Mouse (Mus musculus) c-Kit-positive CD71-positive TER-119-negative erythroid progenitor cells, embryonic 14.5 days (primary cell): ENCODE data around the gene Nhs.

Experiments used
- DNase-seq: peaks from one replicate; pipeline ENCODE4 v3.0.0-alpha.2; 2013; ENCODE audit warnings: low read depth

The Nhs gene

DNA sequence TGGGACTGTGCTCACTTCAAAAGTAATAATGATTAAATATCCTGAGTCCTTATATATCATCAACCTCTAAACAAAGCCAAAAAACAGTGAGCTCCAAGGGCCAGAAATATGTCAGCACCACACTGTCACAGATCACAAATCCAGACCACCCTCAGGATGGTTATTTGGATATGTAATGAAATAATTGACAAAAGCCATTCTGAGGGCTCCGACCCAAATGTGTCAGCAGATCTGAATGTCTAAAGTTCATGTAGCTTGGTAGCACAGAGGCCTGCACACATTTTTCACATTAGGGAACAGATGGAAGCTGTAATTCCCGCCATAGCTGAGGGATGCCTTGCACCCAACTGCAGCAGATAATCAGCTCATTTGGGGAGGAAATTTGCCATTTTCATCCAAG is 218.8 kb downstream of the Nhs start:
- DNase-seq = no peak

DNA sequence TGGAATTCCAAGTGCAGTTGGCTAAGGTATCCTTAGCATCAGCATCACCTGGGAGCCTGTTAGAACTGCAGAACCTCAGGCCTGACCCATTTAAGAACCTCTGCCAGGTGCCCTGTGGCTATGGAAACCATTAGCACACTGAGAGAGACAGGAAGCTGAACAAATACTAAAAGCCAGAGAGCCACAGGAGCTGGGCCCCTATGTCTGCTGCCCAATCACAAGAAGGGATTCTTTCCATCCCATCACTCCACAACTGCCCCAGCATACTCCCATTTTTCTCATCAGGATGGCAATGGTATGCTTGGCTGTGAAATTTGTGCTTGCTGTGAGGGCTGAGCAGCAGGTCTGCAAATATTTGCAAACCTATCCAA is 232.9 kb downstream of the Nhs start:
- no peak for DNase-seq

DNA sequence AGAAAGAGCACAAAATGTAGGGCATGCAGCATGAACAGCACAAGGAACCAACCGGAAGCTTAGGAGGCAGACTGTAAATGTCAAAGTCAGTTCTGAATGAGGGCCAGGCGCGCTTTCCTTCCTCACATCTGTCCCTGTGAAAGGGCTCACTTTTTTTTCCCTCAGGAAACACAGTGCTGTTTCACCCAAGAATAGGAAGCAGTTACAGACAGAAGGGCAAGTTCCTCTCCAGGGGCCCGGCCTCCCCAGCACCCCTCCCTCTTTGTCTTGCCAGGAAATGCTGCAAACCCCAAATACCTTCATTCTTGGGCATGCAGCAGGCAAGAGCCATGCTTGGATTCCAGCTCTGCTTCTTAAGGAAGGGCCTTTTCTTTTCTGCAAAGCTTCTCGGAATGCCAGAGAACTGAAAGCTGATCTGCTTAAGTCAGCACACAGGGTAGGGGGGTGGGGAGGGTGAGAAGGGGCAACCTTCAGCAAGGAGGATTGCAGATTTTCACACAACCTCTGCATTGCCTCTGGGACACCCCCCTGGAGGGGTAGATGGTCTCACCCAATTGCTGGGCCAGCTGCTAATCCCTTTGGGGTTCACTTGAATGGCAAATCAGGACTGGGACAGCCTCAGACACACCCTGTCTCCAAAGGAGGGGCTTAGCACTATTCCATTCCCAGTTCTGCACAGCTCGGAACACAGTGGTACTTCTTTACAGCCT is 233.4 kb downstream of the Nhs start:
- DNase-seq = no peak

DNA sequence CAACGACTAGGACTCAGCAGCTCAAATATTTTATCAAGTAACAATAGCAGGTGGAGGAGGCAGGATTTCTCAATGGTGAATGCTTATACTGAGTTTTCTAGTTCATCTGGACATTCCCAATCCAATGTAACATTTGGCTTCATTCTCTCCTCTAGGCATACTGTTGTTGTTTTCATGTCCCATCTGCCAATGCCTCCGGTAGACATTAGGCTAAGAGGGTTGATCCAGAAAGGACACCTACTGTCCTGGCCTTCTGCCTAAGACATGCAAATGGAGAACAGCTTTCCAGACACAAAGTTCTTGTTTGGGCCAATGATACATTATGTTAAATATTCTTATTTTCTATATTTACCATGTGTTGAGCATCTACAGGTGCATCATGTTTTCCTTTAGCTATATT is 236.9 kb downstream of the Nhs start:
- no peak for DNase-seq

DNA sequence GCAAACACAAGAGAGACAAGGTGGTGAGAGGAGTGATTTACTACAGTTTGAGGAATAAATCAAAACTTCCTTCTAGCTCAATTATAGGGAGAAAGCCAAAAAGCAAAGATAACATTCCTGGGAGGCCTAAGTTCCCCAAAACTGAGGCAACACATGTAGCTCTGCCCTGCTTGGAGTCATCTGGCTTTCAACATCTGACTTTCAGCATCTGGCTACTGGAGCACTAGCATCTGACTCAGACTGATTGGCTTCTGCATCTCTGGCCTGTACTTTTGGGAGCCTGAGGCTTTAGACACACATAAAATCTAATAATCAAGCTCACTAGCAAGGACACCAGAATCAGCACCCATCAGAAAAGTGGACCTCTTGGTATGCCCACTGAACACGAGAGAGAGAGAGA is 237.9 kb downstream of the Nhs start:
- no peak for DNase-seq

DNA sequence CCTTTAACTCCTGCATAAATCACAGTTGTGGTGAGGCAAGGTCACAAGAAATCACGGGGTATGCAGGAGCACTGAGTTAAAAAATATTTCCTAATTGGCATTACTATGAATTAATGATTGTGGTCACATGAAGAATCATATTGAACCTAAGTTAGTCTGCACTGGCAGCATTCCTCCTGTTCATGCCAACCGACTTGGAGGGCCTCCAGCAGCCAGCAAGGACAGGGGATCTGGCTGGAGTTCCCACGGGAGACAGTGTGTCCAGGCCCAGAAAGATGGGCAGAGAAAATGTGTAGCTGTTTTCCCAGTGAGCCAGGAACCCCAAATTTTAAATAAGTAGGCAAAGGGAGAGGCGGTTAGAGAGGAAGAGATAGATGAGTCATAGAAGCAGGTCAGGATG is 249.6 kb downstream of the Nhs start:
- DNase-seq = no peak

DNA sequence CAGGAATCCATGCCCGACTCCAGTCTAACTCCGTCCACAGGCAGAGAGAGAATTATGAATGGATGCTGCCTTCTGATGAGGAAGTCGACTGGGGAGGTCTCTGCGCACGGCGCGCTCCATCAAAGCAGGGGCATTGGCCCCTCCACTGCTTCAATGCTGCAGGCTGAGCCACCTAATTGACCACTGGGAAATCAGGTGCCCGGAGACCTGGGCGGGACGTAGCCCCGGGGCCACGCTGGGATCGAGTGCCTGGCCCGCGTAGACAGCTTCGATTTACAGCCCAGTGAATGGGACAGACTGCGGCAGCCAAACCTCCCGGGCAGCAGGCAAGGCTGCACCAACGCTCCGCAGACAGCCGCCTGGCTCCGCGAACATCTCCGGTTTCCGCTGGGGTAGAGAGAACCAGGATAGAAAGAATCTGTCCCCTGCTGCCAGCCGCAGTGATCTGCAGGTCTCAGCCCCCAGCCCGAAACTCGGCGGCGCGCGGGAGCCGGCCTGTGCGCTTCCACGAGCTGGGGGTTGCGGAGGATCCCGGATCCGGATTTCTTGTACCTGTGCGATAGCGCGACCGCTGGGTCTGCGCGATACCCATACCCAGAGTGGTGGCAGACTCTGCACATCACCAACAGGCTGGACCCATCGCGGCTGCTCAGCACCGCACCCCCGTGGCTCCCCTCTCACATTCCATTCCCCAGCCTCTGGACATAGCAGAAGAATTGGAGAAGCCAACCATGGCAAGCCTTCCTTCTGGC is 250.7 kb downstream of the Nhs start:
- no peak for DNase-seq

DNA sequence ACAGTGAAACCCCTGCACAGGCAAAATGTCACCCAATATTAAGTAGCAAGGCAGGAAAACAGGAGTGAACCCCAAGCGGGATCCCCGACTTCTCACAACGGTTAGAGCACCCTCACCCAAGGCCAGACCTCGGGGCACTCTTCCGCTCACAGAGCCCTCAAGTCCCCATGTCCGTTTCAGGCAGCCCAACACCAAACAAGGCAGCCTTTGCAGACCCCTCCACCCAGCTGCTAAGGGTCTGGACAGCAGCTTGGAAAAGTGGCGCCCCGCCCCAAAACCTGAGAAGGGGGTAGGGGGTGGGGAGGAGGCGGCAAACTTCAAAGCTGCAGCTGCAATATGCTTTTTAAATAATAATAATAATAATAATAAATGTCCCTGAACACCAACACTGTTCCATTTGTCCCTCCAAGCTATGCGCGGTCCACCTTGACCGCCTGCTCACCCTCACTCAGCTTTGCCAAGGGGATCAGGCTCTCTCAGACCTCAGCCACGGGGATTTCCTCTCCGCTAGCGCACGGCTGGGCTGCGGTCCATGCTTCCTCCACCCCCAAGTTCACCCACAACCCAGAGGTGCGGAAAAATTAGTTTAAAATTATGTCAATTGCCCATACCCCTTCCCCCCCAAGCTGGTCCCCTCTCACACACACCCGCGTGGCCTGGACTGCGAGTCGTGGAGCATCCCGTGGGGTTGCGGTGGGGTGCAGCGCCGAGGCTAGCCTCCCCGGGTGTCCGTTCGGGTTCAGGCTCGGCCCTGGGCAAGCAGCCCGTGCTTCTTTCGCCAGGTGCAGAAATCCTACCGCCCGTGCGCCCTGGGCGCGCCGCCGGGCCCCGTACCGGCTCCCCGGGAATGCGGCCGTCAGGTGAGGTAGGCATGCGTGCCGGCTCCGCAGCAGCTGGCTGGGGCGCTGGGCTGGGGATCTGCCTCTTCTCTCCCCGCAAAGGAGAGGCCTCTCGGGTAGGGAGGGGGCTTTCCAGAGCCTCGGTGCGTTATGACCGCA is 251.6 kb downstream of the Nhs start:
- DNase-seq = no peak

DNA sequence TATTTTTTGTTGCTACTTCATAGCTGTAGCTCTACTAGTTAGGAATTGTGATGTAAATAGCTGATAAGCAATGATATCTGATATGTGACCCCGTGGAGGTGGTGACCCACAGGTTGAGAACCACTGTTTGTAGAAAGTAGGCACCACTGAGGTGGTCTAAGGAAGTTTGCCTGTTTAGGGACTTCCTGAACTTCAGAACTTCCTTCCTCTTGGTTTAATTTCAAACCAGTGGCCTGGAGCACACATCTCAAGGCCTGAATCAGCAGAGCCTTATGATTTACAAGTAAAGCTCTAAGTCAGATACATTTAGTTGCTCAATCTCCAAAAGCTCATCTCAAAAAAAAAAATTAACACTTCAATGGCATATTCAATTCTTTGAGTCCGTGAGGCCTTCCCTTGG is 265.1 kb downstream of the Nhs start:
- no peak for DNase-seq

DNA sequence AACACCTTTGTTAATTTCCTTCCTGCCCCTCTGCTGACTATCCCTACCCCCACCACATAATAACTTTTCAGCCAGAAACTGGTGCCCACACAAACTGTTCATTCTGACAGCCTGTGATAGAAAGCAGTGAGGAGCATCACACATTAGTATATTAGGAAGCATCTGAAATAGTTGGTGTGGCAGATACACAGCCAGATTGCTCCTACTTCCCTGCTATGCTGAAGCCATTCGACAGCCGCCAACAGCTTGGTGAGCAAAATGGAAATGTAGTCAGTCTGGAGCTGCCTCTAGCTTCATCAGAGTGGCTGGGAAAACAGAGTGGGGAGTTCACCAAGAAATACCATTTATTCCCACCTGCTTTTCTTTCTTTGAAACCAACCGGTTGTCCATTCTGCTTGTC is 275.9 kb downstream of the Nhs start:
- DNase-seq = no peak

DNA sequence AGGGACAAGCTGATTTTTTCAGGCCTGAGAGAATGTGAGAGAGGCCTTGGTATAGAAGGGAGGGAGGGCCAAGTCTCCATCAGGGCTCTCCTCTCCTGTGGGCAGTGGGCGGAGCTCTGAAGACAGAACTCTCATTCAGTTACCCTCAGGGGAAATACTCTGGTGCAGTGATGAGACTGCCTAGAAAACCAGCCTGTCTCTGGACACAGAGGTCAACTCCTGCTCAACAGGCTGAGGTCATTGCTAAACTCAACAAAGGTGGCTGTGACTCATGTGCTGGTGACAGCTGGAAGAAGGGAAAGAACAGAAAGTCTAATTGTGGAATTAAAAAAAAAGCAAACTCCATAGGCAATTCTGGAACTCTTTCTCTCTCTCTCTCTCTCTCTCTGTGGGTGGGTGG is 282.4 kb downstream of the Nhs start:
- no peak for DNase-seq

DNA sequence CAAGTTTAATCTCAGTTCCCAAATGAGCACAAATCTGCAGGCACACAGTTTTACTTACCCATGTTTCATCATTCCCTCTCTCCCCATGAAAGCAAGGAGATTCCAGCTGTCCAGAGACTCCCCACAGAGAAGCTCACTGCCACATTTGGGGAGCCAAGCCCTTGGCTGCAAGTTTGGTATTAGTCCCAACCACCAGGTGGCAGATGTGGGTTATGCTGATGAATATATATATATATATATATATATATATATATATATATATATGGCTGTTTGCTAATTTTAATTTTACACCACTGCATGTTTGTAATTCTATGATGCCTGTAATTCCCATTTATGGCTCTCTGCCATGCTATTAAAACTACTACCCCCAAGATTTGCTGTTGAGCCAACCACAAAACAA is 286.0 kb downstream of the Nhs start:
- DNase-seq = peak; percentile 3

DNA sequence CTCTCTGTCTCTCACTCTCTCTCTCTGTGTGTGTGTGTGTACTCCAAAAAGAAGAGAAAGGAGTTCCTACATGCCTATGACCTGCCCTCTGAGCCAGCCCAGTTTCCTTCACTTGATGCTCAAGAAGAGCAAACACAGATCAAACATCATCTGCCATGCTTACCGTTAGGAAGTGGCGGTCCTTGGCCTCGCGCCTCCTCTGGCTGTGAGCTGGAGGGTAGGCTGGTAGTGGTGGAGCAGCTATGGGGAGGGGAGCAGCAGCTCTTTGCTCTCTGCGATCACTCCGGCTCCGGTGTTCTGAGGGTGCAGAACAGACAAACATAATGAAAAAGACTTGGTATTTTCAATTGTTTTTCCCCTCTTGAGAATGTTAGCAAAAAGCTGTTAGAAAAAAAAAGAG is 288.2 kb downstream of the Nhs start:
- DNase-seq = no peak

DNA sequence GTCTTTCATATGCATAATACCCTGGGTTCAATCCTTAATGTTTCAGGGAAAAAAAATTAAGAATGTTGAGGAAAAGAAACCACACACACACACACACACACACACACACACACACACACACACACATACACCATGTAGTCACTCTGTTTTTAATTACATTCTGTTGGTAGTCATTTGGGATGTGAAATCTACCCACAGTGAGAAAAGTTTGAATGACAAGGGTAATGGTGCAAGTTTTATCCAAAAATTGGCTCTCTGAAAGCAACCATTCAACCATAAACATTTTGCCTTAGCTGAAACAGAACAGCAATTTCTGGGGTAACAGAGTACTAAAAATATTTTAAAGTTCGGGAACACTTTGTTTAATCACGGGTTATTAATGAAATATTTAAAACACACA is 303.9 kb downstream of the Nhs start:
- no peak for DNase-seq

DNA sequence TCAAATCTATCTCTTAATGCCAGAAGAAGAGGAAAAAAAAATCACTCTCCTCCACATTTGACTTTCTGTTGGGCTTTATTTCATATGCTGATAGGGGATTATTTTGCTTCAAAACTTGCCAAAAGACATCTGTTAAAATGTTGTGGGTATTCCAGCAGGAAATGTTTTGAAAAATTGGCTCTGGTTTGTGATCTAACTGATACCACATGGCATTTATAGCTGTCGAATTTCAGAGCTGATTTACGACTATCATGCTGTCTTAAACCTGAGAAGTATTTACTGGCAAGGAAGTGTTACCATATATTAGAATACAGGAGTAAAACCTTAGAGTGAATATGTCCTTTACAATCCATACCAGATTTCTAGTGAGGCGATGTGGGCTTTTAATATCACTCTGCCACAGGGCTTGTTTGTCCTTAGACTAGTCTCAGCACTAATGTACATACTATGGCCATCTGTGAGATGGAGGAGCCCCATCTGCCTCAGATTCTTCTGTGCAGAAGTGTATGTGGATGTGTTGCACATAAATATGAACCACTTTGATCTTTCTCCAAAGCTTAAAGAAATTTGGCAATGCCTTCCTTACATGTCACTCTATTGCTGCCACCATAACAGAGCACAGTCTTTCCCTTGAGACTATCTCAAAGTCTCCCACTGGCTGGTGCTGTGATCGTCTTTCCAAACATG is 305.8 kb downstream of the Nhs start:
- DNase-seq = no peak

DNA sequence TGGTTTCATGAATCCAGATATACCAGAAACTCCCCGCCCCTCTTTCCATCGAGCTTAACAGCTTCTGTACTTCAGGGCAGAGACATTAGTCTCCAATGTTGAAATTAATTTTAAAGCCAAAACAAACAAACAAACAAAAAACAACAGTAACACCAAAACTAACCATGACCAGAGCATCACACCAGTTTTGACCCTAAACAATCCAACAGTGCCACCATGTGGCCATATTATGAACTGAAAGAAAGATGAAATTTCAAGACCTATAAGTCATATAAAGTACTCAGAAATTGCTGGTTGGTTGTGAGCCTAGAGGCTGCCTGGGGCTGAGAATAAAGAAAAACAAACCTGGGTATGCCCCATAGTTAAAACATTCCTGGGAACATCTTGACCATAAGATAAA is 333.3 kb downstream of the Nhs start:
- DNase-seq = peak; percentile 22

DNA sequence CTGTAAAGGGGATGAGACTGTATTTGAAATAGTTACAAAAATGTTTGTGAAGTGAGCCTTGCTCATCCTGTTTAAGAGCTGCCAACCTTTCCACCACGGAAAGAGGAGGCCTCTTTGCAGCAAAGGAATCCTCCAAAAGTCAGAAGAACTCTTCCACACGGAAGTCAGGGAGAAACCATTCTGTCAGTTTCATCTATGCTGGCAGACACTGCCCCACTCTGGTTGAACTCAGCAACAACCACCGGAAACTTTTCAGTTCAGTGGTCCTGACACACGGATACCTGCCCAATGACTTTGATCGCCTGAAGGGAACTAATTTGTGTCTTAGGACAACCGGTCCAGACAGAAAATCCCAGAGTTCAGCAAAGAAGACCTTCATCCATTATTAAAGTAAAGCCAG is 369.3 kb downstream of the Nhs start:
- DNase-seq = no peak
